Mouse (Mus musculus) neural tube, embryonic 14.5 days (tissue): ENCODE data around the gene Wdr37. TPM values are rescaled to one million over a fixed set of nuclear protein-coding genes. Genes with fewer than 3 reads are reported as not detected.
"Not testable (repeated sequence)": the region's sequence is repeated elsewhere in the genome, so short reads cannot be mapped to it uniquely, and the experiment has no call there.

Experiments used
- ATAC-seq: fragments of 200-750 bp; cut with Nextera tagmentation; 2 replicates; pipeline ENCODE4 v1.8.0; 2017; ENCODE audit warnings: low read depth, mild to moderate bottlenecking, moderate TSS enrichment, moderate library complexity
- H3K27ac ChIP-seq: fragments of 300-500 bp; sonication (generic); 2 replicates; pipeline ENCODE4 v1.5.1; 2014; ENCODE audit warnings: low read depth, mild to moderate bottlenecking, control low read depth, low read length, moderate library complexity, mixed read lengths
- H3K27me3 ChIP-seq: fragments of 300-500 bp; sonication (generic); 2 replicates; pipeline ENCODE4 v1.6.1; 2014; ENCODE audit warnings: low read length; ENCODE audit not compliant: control insufficient read depth, insufficient read depth
- H3K36me3 ChIP-seq: fragments of 300-500 bp; sonication (generic); 2 replicates; pipeline ENCODE4 v1.6.1; 2014; ENCODE audit warnings: low read length, mixed read lengths; ENCODE audit not compliant: control insufficient read depth, insufficient read depth
- H3K4me1 ChIP-seq: fragments of 300-500 bp; sonication (generic); 2 replicates; pipeline ENCODE4 v1.6.1; 2014; ENCODE audit warnings: low read length; ENCODE audit not compliant: control insufficient read depth, insufficient read depth
- H3K4me2 ChIP-seq: fragments of 300-500 bp; sonication (generic); 2 replicates; pipeline ENCODE4 v1.6.1; 2014; ENCODE audit warnings: mild to moderate bottlenecking, low read depth, low read length, control low read depth
- H3K4me3 ChIP-seq: fragments of 300-500 bp; sonication (generic); 2 replicates; pipeline ENCODE4 v1.5.1; 2014; ENCODE audit warnings: low read depth, low read length, control low read depth, mixed read lengths
- H3K9ac ChIP-seq: fragments of 300-500 bp; sonication (generic); replicated peaks from 2 replicates; pipeline ENCODE4 v1.6.1; 2014; ENCODE audit warnings: low read depth, mild to moderate bottlenecking, control low read depth, low read length, mixed read lengths
- H3K9me3 ChIP-seq: fragments of 300-500 bp; sonication (generic); 2 replicates; pipeline ENCODE4 v1.6.1; 2016; ENCODE audit warnings: low read length; ENCODE audit not compliant: control insufficient read depth
- WGBS: fragments of 180-500 bp; shearing (Covaris S2); extraction: QIAGEN DNeasy Blood & Tissue Kit; methylation state at CpG from one replicate; pipeline ENCODE4 v1.1.7; 2014; 5-methylcytosine and 5-hydroxymethylcytosine counted together
- polyA plus RNA-seq: library from polyadenylated mRNA; unstranded; fragments of >200 nt; fragmentation: Nextera tagmentation; extraction: Ambion mirVana; gene quantifications from 2 replicates; pipeline ENCODE4 v1.2.1, GENCODE M21; 2014

Gene Wdr37
- polyA plus RNA-seq, 1 experiment from 2014 or later: 70.8 TPM

DNA sequence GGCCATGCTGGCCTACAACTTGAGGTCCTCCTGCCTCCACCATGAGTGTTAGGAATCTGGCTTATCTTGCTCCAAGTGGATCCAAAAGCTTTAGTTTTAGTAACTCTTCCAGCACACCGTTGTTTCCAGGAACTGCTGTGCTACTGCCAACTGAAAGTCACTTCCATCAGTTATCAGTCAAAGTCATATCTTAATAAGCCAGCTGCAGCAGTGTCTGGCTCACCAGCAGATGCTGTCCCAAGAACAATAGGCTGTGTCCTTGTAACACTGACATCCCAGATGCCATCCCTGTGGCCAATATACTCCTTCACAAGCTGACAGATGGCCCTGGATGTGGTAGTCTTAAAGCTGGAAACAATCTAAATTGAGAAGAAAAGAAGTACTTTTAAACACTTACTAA, 22.4 kb downstream of the Wdr37 start:
- H3K36me3 ChIP-seq: peaks cover 30% of the 10 kb centered on the region; the same call in 1 of the 2 replicates
- H3K9ac ChIP-seq: no peak overlapping the region
- no peak overlapping the region for H3K27ac ChIP-seq
- 55% methylated on average over 1 of the region's 1 CpGs for WGBS
- no peaks in the 10 kb centered on the region for H3K4me1 ChIP-seq
- H3K4me2 ChIP-seq: no peak overlapping the region
- no peaks in the 10 kb centered on the region for H3K9me3 ChIP-seq
- H3K4me3 ChIP-seq: no peak overlapping the region
- no peaks in the 10 kb centered on the region for H3K27me3 ChIP-seq
- ATAC-seq: no peak

DNA sequence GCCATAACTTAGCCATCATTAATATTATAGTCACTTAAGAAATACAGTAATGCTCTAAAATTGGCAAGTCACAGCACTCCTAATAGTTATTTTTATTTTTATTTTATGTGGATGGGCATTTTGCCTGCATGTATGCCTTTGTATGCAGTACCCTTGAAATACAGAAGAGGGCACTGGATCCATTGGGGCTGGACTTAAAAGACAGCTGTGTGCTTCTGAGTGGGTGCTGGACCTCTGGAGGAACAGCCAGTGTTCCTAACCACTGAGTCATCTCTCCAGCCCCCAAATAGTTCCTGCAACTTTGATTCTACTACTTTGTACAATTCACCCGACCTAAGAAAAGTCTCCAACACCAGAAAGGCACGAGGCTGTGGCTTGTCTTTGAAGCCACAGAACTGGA, 24.0 kb downstream of the Wdr37 start:
- ATAC-seq: no peak
- WGBS: 48% methylated on average over 2 of the region's 2 CpGs

DNA sequence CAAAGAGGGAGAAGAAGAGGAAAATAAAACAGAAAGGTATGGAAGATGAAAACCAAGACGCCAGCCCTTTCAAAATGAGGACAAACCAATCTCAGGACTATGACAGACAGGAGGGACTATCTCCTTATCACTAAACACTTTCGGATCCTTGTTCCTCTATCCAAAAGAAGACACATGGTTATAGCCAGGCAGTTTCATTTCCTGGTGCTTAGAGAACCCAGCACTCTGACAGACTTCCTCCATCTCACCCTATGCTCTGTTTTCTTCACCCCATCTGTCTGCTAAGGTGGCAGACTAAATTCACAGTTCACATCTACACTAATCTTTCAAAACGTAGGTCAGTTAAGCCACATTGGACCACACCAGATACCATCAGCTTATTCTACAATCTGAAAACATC, 29.4 kb downstream of the Wdr37 start:
- ATAC-seq: no peak
- H3K9me3 ChIP-seq: no peaks in the 10 kb centered on the region
- H3K4me3 ChIP-seq: no peak overlapping the region
- no peaks in the 10 kb centered on the region for H3K27me3 ChIP-seq
- peaks cover 34% of the 10 kb centered on the region for H3K36me3 ChIP-seq
- WGBS: 95% methylated on average over 3 of the region's 3 CpGs
- no peak overlapping the region for H3K27ac ChIP-seq
- no peak overlapping the region for H3K4me2 ChIP-seq
- no peaks in the 10 kb centered on the region for H3K4me1 ChIP-seq
- H3K9ac ChIP-seq: no peak overlapping the region

More for the DNA sequence above, 24.0 kb downstream of the Wdr37 start:
- Histone ChIP-seq H3K9ac (no peak overlapping the region), H3K27me3 (no peaks in the 10 kb centered on the region), H3K27ac (no peak overlapping the region), H3K36me3 (peaks cover 23% of the 10 kb centered on the region; the same call in 1 of the 2 replicates), H3K4me3 (no peak overlapping the region), H3K4me2 (no peak overlapping the region), H3K9me3 (no peaks in the 10 kb centered on the region), H3K4me1 (no peaks in the 10 kb centered on the region)

DNA sequence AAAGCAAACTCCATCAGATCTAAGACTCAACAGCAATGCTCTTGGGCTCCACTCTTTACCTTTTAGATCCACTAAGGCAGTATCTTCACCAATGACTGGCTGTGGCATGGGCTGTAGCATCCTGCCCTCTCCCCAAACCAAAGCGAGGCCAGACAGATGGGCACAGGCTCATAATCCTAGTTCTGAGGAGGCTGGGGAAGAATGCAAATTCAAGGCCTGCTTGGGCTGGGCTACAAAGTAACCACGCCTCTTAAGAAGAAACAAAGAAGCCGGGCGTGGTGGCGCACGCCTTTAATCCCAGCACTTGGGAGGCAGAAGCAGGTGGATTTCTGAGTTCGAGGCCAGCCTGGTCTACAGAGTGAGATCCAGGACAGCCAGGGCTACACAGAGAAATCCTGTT, 29.9 kb downstream of the Wdr37 start:
- not testable (repeated sequence) for H3K27me3 ChIP-seq, ATAC-seq, H3K27ac ChIP-seq, H3K9ac ChIP-seq, H3K4me1 ChIP-seq, H3K4me2 ChIP-seq, H3K9me3 ChIP-seq, H3K4me3 ChIP-seq
- peaks cover 30% of the 10 kb centered on the region for H3K36me3 ChIP-seq
- WGBS: 97% methylated on average over 7 of the region's 7 CpGs

DNA sequence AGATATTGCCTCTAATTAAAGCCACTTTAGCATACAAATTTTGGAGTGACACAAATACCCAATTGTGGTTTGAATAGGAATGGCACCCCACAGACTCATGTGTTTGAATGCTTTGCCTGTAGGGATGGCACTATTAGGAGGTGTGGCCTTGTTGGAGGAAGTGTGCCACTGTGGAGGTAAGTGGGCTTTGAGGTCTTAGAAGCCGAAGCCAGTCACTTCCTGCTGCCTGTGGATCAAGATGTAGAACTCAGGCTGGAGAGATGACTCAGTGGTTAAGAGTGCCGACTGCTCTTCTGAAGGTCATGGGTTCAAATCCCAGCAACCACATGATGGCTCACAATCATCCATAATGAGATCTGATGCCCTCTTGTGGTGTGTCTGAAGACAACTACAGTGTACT, 30.8 kb downstream of the Wdr37 start:
- H3K9me3 ChIP-seq: no peaks in the 10 kb centered on the region
- 78% methylated on average over 2 of the region's 2 CpGs for WGBS
- no peaks in the 10 kb centered on the region for H3K4me1 ChIP-seq
- no peak overlapping the region for H3K4me3 ChIP-seq
- no peak overlapping the region for H3K27ac ChIP-seq
- H3K9ac ChIP-seq: no peak overlapping the region
- peaks cover 28% of the 10 kb centered on the region for H3K36me3 ChIP-seq
- no peaks in the 10 kb centered on the region for H3K27me3 ChIP-seq
- no peak for ATAC-seq
- no peak overlapping the region for H3K4me2 ChIP-seq

DNA sequence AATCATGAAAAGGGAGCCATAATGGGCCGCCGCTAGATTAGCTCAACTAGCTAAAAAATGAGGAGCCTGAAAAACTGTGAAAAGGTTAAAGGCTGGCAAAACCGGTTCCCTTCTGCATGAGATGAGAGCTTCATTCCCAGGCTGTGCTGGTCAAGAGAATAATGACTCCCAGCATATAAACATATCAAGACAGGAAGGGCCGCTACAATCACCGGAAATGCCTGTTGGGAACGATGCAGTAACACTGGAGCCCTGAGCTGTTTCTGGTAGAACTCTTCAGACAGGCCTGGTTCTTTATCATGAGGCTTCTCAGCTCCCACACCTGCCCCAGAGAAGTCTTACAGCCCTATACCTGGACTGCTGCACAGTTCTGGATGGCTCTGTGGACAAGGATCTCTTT, 31.8 kb downstream of the Wdr37 start:
- WGBS: 85% methylated on average over 6 of the region's 6 CpGs
- H3K9me3 ChIP-seq: no peaks in the 10 kb centered on the region
- no peaks in the 10 kb centered on the region for H3K4me1 ChIP-seq
- no peaks in the 10 kb centered on the region for H3K27me3 ChIP-seq
- no peak overlapping the region for H3K4me2 ChIP-seq
- ATAC-seq: no peak
- peaks cover 31% of the 10 kb centered on the region for H3K36me3 ChIP-seq
- H3K9ac ChIP-seq: no peak overlapping the region
- H3K27ac ChIP-seq: 0 out of 2 replicates have a peak overlapping the region, but pooled peaks have one; percentile 16
- no peak overlapping the region for H3K4me3 ChIP-seq

DNA sequence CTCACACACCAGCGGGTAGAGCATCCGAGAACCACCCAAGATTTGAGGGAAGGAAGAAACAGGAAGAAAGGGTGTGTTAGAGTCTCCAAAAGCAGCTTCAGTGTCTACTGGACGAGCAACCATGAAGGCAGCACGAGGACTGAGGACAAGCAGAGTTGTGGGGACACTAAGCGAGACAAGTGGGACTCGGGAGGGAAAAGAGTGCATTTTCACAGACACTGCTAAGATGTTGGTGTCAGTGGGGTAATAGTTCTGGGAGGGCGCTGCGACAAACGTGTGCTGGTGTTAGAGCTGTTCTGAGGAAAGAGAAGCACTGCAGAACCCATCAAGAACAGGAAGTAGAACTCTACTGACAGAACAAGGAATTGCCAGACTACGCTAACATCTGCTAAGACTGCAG, 32.6 kb downstream of the Wdr37 start:
- Histone ChIP-seq H3K4me1 (no peaks in the 10 kb centered on the region), H3K4me3 (no peak overlapping the region), H3K27ac (no peak overlapping the region), H3K36me3 (peaks cover 39% of the 10 kb centered on the region), H3K9ac (no peak overlapping the region), H3K9me3 (no peaks in the 10 kb centered on the region), H3K4me2 (no peak overlapping the region), H3K27me3 (no peaks in the 10 kb centered on the region)
- ATAC-seq: no peak
- whole genome bisulfite sequencing: 86% methylated on average over 10 of the region's 10 CpGs

DNA sequence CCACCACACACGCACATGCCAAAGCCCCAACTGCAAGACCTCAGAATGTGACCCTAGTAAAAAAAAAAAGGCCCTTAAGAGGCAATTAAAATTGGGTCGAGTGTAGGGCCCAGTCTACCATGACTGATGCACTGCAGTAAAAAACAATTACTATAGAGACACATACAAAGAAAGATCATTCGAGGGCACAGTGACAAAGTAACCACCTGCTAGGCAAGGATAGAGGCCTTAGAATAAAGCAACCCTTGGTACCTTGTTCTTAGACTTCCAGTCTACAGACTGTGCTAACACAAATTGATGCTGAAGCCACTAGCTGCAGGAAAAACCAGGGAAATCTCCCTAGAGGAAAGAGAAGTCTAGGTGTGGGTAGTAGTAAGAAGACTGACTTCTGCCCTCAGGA, 33.3 kb downstream of the Wdr37 start:
- Histone ChIP-seq H3K9me3 (no peaks in the 10 kb centered on the region), H3K27ac (no peak overlapping the region), H3K9ac (no peak overlapping the region), H3K4me3 (no peak overlapping the region), H3K4me1 (no peaks in the 10 kb centered on the region), H3K27me3 (no peaks in the 10 kb centered on the region), H3K36me3 (peaks cover 46% of the 10 kb centered on the region), H3K4me2 (no peak overlapping the region)
- 15% methylated on average over 3 of the region's 3 CpGs for WGBS
- ATAC-seq: 0 out of 2 replicates have a peak, but pooled peaks have one; percentile 36

DNA sequence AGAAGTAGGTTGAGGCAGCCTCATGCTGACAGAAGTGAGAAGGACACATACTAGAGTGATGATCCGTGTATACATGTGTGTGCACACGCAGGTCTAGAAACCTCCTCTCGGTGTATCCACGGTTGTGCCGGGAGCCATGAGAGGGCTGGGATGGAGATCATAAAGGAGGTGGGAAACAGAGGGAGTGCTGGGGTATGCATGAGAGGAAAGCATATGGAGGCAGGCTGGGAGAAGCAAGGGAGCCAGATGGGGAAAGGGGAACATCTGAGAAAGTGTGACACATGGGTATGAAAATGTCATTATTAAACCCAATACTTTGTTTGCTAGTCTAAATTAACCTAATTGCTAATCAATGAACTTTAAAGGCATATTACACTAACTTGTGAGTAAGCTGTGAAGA, 37.1 kb downstream of the Wdr37 start:
- Histone ChIP-seq H3K9ac (no peak overlapping the region), H3K27ac (no peak overlapping the region), H3K4me1 (peaks cover 3% of the 10 kb centered on the region; the same call in 1 of the 2 replicates), H3K4me3 (no peak overlapping the region), H3K27me3 (no peaks in the 10 kb centered on the region), H3K4me2 (no peak overlapping the region), H3K9me3 (no peaks in the 10 kb centered on the region), H3K36me3 (peaks cover 39% of the 10 kb centered on the region)
- WGBS: 95% methylated on average over 5 of the region's 5 CpGs
- no peak for ATAC-seq
